Mouse (Mus musculus) kidney, adult 2 months (tissue): ENCODE results near the gene Casr. TPM values are rescaled to one million over a fixed set of nuclear protein-coding genes. Genes with fewer than 3 reads are reported as not detected.
A peak's percentile ranks its signal among the peaks of the same experiment; 100 is the strongest.

ENCODE experiments used
- DNase-seq: peaks from one replicate; pipeline ENCODE4 v3.0.0; 2021
- H3K27ac ChIP-seq: fragments of 200-500 bp; 2 replicates; pipeline ENCODE4 v1.5.1; 2012; ENCODE audit warnings: low read depth, low read length, control low read depth, inconsistent platforms; ENCODE audit not compliant: insufficient read depth
- H3K27me3 ChIP-seq: fragments of 200-500 bp; replicated peaks from 2 replicates; pipeline ENCODE4 v1.6.1; 2012; ENCODE audit warnings: mild to moderate bottlenecking, moderate library complexity, low read length, inconsistent platforms; ENCODE audit not compliant: control insufficient read depth, insufficient read depth
- H3K36me3 ChIP-seq: fragments of 200-500 bp; 2 replicates; pipeline ENCODE4 v1.6.1; 2012; ENCODE audit warnings: mild to moderate bottlenecking, moderate library complexity, low read length, inconsistent platforms; ENCODE audit not compliant: control insufficient read depth, insufficient read depth
- H3K4me1 ChIP-seq: fragments of 200-500 bp; 2 replicates; pipeline ENCODE4 v1.6.1; 2011; ENCODE audit warnings: low read length; ENCODE audit not compliant: control insufficient read depth, insufficient read depth
- H3K4me3 ChIP-seq: fragments of 200-500 bp; 2 replicates; pipeline ENCODE4 v1.5.1; 2011; ENCODE audit warnings: mild to moderate bottlenecking, low read depth, low read length, control low read depth; ENCODE audit not compliant: insufficient read depth
- CTCF ChIP-seq: fragments of 200-500 bp; conservative IDR thresholded peaks from 2 replicates; pipeline ENCODE4 v1.5.1; 2011; ENCODE audit warnings: low read depth, mild to moderate bottlenecking, control low read depth, low read length, moderate library complexity, mixed read lengths; ENCODE audit not compliant: insufficient read depth, insufficient read length
- POLR2A ChIP-seq: fragments of 200-500 bp; IDR thresholded peaks from one replicate; pipeline ENCODE4 v1.6.1; 2011; ENCODE audit warnings: low read depth, low read length, control low read depth
- WGBS: fragments of 180-500 bp; shearing (Covaris S2); methylation state at CpG from one replicate; pipeline ENCODE4 v1.1.7; 2018; 5-methylcytosine and 5-hydroxymethylcytosine counted together
- polyA plus RNA-seq: library from polyadenylated mRNA; depleted of rRNA; stranded (reverse); fragments of >200 nt; gene quantifications from 2 replicates; pipeline ENCODE4 v1.2.3, GENCODE M21; 2012

Gene Casr
- polyA plus RNA-seq, 1 experiment, result 17.6 TPM

- H3K4me1 ChIP-seq, result no peaks in the 10 kb centered on the region
- peak; percentile 56 for DNase-seq
- H3K27ac ChIP-seq, result peak overlapping the region; percentile 88
- no peaks in the 10 kb centered on the region; the same call in 1 of the 2 replicates for H3K36me3 ChIP-seq
- no peak overlapping the region for H3K4me3 ChIP-seq
- 50% methylated on average over 4 of the region's 4 CpGs for WGBS
- no peaks in the 10 kb centered on the region; the same call in 1 of the 2 replicates for H3K27me3 ChIP-seq
- TF ChIP-seq POLR2A, result no peak
Observed at GRCm38 (mm10) chr16:36532046-36532445, 29.9 kb downstream of the Casr start.

GRCm38 (mm10) chr16:36531630-36532029 is 30.3 kb downstream of the Casr start:
- Histone ChIP-seq H3K36me3 (no peaks in the 10 kb centered on the region; the same call in 1 of the 2 replicates), H3K27ac (peak overlapping the region; percentile 88), H3K4me1 (no peaks in the 10 kb centered on the region), H3K4me3 (peak overlapping the region; percentile 7; the same call in 1 of the 2 replicates), H3K27me3 (no peaks in the 10 kb centered on the region; the same call in 1 of the 2 replicates)
- no peak for DNase-seq
- WGBS, result 60% methylated on average over 5 of the region's 5 CpGs
- TF ChIP-seq CTCF (no peak), POLR2A (no peak)

- no peaks in the 10 kb centered on the region; the same call in 1 of the 2 replicates for H3K27me3 ChIP-seq
- no peak for DNase-seq
- TF ChIP-seq CTCF (no peak), POLR2A (no peak)
- H3K27ac ChIP-seq, result peak overlapping the region; percentile 78
- peak overlapping the region; percentile 41 for H3K4me3 ChIP-seq
- 48% methylated on average over 15 of the region's 15 CpGs for WGBS
- no peaks in the 10 kb centered on the region for H3K4me1 ChIP-seq
- no peaks in the 10 kb centered on the region; the same call in 1 of the 2 replicates for H3K36me3 ChIP-seq
Observed at GRCm38 (mm10) chr16:36530566-36531552, 31.1 kb downstream of the Casr start.

GRCm38 (mm10) chr16:36528822-36529221 is 33.1 kb downstream of the Casr start:
- Histone ChIP-seq H3K27ac (0 out of 2 replicates have a peak overlapping the region, but pooled peaks have one; percentile 8), H3K4me3 (no peak overlapping the region), H3K4me1 (no peaks in the 10 kb centered on the region), H3K27me3 (no peaks in the 10 kb centered on the region; the same call in 1 of the 2 replicates), H3K36me3 (no peaks in the 10 kb centered on the region; the same call in none of the 2 replicates)
- 42% methylated on average over 3 of the region's 3 CpGs for WGBS
- no peak for DNase-seq
- no peak for TF ChIP-seq CTCF
- TF ChIP-seq POLR2A, result no peak

DNA sequence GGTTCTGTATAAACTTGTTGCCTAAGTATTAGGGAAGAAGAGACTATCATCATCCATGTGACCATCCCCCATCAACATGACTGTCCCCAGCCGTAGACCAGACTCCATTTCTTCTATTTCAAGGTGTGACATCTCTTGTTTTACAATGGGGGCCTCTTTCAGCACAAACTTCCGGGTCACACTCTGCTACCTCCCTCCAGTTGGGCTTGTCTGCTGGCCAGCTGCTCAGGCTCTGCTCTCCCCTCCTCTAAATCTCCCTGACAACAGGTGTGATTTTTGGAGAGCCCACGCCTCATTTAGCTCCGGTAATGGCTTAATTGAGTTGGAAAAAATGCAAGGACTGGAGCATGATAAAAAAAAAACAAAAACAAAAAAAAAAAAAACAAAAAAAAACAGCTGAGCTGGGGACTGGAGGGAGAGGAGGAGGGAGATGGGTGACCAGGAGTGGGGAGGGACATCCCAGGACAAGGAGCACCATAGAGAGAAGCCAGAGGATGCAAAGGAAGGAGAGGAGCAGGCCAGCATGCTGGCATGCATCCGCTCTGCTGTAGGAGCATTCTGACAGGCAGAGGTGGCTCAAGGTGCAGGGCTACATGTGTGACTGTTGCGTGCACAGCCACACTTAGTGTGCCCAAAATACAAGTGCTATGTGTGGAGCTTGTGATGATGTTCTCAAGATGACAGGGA is 35.2 kb downstream of the Casr start:
- DNase-seq, result no peak
- H3K27ac ChIP-seq, result no peak overlapping the region
- H3K36me3 ChIP-seq, result no peaks in the 10 kb centered on the region; the same call in none of the 2 replicates
- TF ChIP-seq CTCF, result no peak
- TF ChIP-seq POLR2A, result no peak
- H3K4me3 ChIP-seq, result no peak overlapping the region
- no peaks in the 10 kb centered on the region; the same call in 1 of the 2 replicates for H3K4me1 ChIP-seq
- 55% methylated on average over 6 of the region's 6 CpGs for WGBS
- no peaks in the 10 kb centered on the region; the same call in 1 of the 2 replicates for H3K27me3 ChIP-seq

GRCm38 (mm10) chr16:36523095-36523494 is 38.8 kb downstream of the Casr start:
- Histone ChIP-seq H3K4me3 (no peak overlapping the region), H3K27me3 (no peaks in the 10 kb centered on the region; the same call in 1 of the 2 replicates), H3K4me1 (no peaks in the 10 kb centered on the region; the same call in 1 of the 2 replicates), H3K27ac (no peak overlapping the region), H3K36me3 (no peaks in the 10 kb centered on the region; the same call in none of the 2 replicates)
- WGBS, result 39% methylated on average over 5 of the region's 5 CpGs
- TF ChIP-seq POLR2A (no peak), CTCF (no peak)
- peak; percentile 56 for DNase-seq
